Mouse (Mus musculus) myocyte (in vitro differentiated cells): ENCODE data around the gene Map3k1. TPM values are rescaled to one million over a fixed set of nuclear protein-coding genes. Genes with fewer than 3 reads are reported as not detected.

ENCODE experiments used
- H3K27me3 ChIP-seq: one replicate; pipeline ENCODE4 v1.6.1; 2011; ENCODE audit not compliant: control insufficient read depth, insufficient read depth, insufficient read length
- H3K36me3 ChIP-seq: one replicate; pipeline ENCODE4 v1.6.1; 2011; ENCODE audit not compliant: control insufficient read depth, insufficient read depth
- H3K4me2 ChIP-seq: one replicate; pipeline ENCODE4 v1.6.1; 2011; ENCODE audit warnings: low read depth, control low read depth
- H3K4me3 ChIP-seq: one replicate; pipeline ENCODE4 v1.5.1; 2011; ENCODE audit warnings: mild to moderate bottlenecking, control low read depth, moderate library complexity
- H3K79me2 ChIP-seq: one replicate; pipeline ENCODE4 v1.6.1; 2011; ENCODE audit not compliant: control insufficient read depth, insufficient read depth
- H3ac ChIP-seq: one replicate; pipeline ENCODE4 v1.6.1; 2011; ENCODE audit not compliant: control insufficient read depth, insufficient read length
- CEBPB ChIP-seq: IDR thresholded peaks from 2 replicates; pipeline ENCODE4 v1.6.1; 2011; ENCODE audit warnings: mild to moderate bottlenecking, moderate library complexity; ENCODE audit not compliant: poor library complexity, insufficient read depth, severe bottlenecking
- E2F4 ChIP-seq: IDR thresholded peaks from one replicate; pipeline ENCODE4 v1.6.1; 2011; ENCODE audit warnings: mild to moderate bottlenecking, control low read depth, moderate library complexity; ENCODE audit not compliant: insufficient read depth
- MAX ChIP-seq: IDR thresholded peaks from one replicate; pipeline ENCODE4 v1.6.1; 2011; ENCODE audit warnings: low read depth, mild to moderate bottlenecking, control low read depth
- MYOD1 ChIP-seq, 3 experiments: IDR thresholded peaks; one replicate each; pipeline ENCODE4 v1.6.1; 2011; ENCODE audit warnings: control low read depth in 2 of 3, low read depth in 2 of 3, mild to moderate bottlenecking in 2 of 3, moderate library complexity in 1 of 3; ENCODE audit not compliant: insufficient read length in 2 of 3, control insufficient read depth in 1 of 3
- MYOG ChIP-seq, 3 experiments: IDR thresholded peaks; one replicate each; pipeline ENCODE4 v1.6.1; 2011; ENCODE audit warnings: control low read depth in 2 of 3, low read depth in 2 of 3, mild to moderate bottlenecking in 2 of 3; ENCODE audit not compliant: insufficient read length in 2 of 3, control insufficient read depth in 1 of 3, insufficient read depth in 1 of 3
- POLR2A ChIP-seq: IDR thresholded peaks from one replicate; pipeline ENCODE4 v1.6.1; 2011; ENCODE audit warnings: low read depth, mild to moderate bottlenecking, control low read depth, moderate library complexity; ENCODE audit not compliant: insufficient read length
- POLR2AphosphoS2 ChIP-seq: IDR thresholded peaks from one replicate; pipeline ENCODE4 v1.6.1; 2011; ENCODE audit warnings: low read depth, control low read depth; ENCODE audit not compliant: insufficient read length
- SRF ChIP-seq: IDR thresholded peaks from one replicate; pipeline ENCODE4 v1.6.1; 2011; ENCODE audit warnings: low read depth; ENCODE audit not compliant: control insufficient read depth, insufficient read length
- TCF12 ChIP-seq: IDR thresholded peaks from one replicate; pipeline ENCODE4 v1.6.1; 2011; ENCODE audit warnings: mild to moderate bottlenecking, control low read depth; ENCODE audit not compliant: poor library complexity, insufficient read depth, severe bottlenecking
- TCF3 ChIP-seq: IDR thresholded peaks from one replicate; pipeline ENCODE4 v1.6.1; 2011; ENCODE audit warnings: low read depth, control low read depth; ENCODE audit not compliant: insufficient read length
- USF1 ChIP-seq: IDR thresholded peaks from one replicate; pipeline ENCODE4 v1.6.1; 2011; ENCODE audit warnings: low read depth, mild to moderate bottlenecking, control low read depth, moderate library complexity
- polyA plus RNA-seq: library from polyadenylated mRNA; unstranded; fragments of >200 nt; fragmentation: generic; extraction: Trizol; gene quantifications from one replicate; pipeline ENCODE4 v1.2.1, GENCODE M21; 2012; ENCODE audit warnings: missing spikeins

Gene Map3k1
- polyA plus RNA-seq, 1 experiment: 1.0 TPM

GRCm38 (mm10) chr13:111770776-111771175, 38.0 kb downstream of the Map3k1 start:
- Histone ChIP-seq H3K27me3 (no peaks in the 10 kb centered on the region), H3K4me2 (no peak overlapping the region), H3K79me2 (no peaks in the 10 kb centered on the region), H3K4me3 (no peak overlapping the region), H3ac (no peak overlapping the region), H3K36me3 (peaks cover 10% of the 10 kb centered on the region)
- TF ChIP-seq TCF12 (no peak), SRF (no peak), POLR2AphosphoS2 (no peak), MYOG (IDR thresholded peaks at IDR 0.05; ENCODE audit: control insufficient read depth in 1 of 3, insufficient read depth in 1 of 3, insufficient read length in 2 of 3, low read depth in 2 of 3) (no peak)

DNA sequence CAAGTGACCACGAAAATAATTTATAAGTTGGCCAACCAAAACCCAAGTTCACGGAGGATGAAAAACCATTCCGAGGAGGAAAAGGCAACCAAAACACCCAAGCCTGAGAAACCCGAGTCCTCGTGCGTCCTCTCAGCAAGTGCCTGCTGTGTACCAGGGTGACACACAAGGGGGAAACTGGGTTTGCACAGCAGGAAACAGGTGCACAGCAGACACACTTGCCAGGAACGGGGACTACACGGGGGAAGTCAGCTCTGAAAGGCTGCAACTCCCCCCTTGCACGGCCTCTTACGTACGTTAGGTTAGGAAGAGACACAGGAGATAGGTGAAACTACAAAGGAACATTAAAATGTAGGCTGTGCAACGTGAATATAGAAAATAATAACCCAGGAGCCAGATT, 46.3 kb downstream of the Map3k1 start:
- Histone ChIP-seq H3K79me2 (no peaks in the 10 kb centered on the region), H3K36me3 (peaks cover 19% of the 10 kb centered on the region), H3ac (no peak overlapping the region), H3K4me2 (no peak overlapping the region), H3K4me3 (no peak overlapping the region), H3K27me3 (no peaks in the 10 kb centered on the region)
- TF ChIP-seq POLR2AphosphoS2: no peak

DNA sequence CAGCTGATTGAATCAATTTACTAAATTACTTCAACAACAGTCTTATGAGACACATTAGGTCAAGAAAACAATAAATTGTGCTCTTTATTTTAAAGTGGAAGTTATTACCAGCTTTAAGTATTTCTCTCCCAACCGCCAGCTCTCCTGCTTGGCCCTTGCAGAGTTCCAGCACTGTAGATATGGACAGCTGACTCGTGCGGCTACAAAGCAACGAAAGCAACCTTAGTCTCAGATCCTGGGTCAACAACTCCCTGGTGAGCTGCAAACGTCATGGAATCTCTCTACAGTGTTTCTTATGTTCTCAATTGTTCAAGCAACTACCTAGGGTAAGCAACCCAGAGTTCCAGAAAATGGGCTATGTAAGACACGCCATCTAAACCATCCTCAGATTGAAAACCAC, 51.8 kb downstream of the Map3k1 start:
- TF ChIP-seq MYOD1 (IDR thresholded peaks at IDR 0.05; ENCODE audit: control insufficient read depth in 1 of 3, insufficient read length in 2 of 3, low read depth in 2 of 3): no peak
- no peak for TF ChIP-seq POLR2A
- TF ChIP-seq MAX: no peak
- no peak for TF ChIP-seq POLR2AphosphoS2
- no peak for TF ChIP-seq CEBPB
- peaks cover 39% of the 10 kb centered on the region for H3K36me3 ChIP-seq
- no peaks in the 10 kb centered on the region for H3K27me3 ChIP-seq
- no peak overlapping the region for H3K4me2 ChIP-seq
- H3ac ChIP-seq: no peak overlapping the region
- H3K79me2 ChIP-seq: no peaks in the 10 kb centered on the region
- no peak overlapping the region for H3K4me3 ChIP-seq

GRCm38 (mm10) chr13:111755937-111756336, 52.9 kb downstream of the Map3k1 start:
- Histone ChIP-seq H3ac (no peak overlapping the region), H3K4me2 (no peak overlapping the region), H3K27me3 (no peaks in the 10 kb centered on the region), H3K36me3 (peaks cover 39% of the 10 kb centered on the region), H3K79me2 (no peaks in the 10 kb centered on the region), H3K4me3 (no peak overlapping the region)
- no peak for TF ChIP-seq SRF
- no peak for TF ChIP-seq CEBPB
- no peak for TF ChIP-seq POLR2AphosphoS2
- no peak for TF ChIP-seq MYOG (IDR thresholded peaks at IDR 0.05; ENCODE audit: control insufficient read depth in 1 of 3, insufficient read depth in 1 of 3, insufficient read length in 2 of 3, low read depth in 2 of 3)
- no peak for TF ChIP-seq TCF12

DNA sequence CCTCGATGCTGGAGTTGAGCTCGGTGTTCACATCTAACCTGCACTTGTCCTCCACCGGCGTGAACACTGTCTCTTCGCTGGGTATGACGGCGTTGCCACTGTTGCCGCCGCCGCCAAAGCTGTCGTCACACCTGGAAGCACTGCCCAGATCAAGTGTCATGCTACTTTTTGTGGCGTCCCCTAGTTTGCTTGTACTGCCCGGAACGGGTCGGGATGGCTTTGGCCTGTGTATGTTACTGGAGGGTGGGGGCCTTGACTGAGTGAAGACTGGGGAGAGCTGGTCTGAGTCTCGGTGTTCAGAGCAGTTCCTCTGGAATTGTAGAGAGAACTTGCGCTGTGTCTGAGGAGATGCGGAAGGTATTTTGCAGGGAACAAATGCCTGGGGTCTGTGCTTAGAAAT, 53.4 kb downstream of the Map3k1 start:
- no peak overlapping the region for H3K4me3 ChIP-seq
- no peaks in the 10 kb centered on the region for H3K79me2 ChIP-seq
- H3K4me2 ChIP-seq: no peak overlapping the region
- TF ChIP-seq E2F4 (no peak), USF1 (no peak), MYOG (IDR thresholded peaks at IDR 0.05; ENCODE audit: control insufficient read depth in 1 of 3, insufficient read depth in 1 of 3, insufficient read length in 2 of 3, low read depth in 2 of 3) (no peak), TCF3 (no peak), TCF12 (no peak), POLR2AphosphoS2 (no peak), SRF (no peak), POLR2A (no peak)
- H3ac ChIP-seq: no peak overlapping the region
- H3K27me3 ChIP-seq: no peaks in the 10 kb centered on the region
- peaks cover 37% of the 10 kb centered on the region for H3K36me3 ChIP-seq

DNA sequence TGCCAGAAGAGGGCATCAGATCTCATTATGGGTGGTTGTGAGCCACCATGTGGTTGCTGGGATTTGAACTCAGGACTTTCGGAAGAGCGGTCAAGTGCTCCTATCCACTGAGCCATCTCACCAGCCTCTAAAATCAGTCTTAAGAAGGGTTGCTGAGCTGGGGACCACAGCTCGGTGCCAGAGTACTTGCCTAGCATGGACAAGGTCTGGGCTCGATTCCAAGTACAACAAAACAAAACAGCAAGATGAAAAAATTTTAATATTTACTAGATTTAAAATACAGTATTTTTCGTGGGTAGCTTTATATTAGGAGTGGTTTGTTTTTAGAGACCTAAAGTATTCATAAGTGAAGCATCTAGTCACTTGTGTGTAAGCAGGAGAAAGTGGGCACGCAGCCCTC, 55.5 kb downstream of the Map3k1 start:
- TF ChIP-seq TCF12: no peak
- no peak for TF ChIP-seq MAX
- TF ChIP-seq SRF: no peak
- no peak for TF ChIP-seq TCF3
- no peak for TF ChIP-seq CEBPB

More for the DNA sequence above, 55.5 kb downstream of the Map3k1 start:
- no peak overlapping the region for H3ac ChIP-seq
- H3K4me2 ChIP-seq: no peak overlapping the region
- no peaks in the 10 kb centered on the region for H3K27me3 ChIP-seq
- H3K36me3 ChIP-seq: peaks cover 22% of the 10 kb centered on the region
- H3K79me2 ChIP-seq: no peaks in the 10 kb centered on the region
- no peak overlapping the region for H3K4me3 ChIP-seq
